Mouse (Mus musculus) brain, embryonic 14.5 days (tissue): ENCODE data around the gene Tuba8.

Source experiments
- CTCF ChIP-seq: fragments of 200-500 bp; IDR thresholded peaks from 2 replicates; pipeline ENCODE4 v1.5.1; 2012; ENCODE audit warnings: inconsistent platforms, mild to moderate bottlenecking, moderate library complexity, borderline replicate concordance; ENCODE audit not compliant: insufficient read depth, insufficient read length; ENCODE audit errors: extremely low read depth
- POLR2A ChIP-seq: fragments of 200-500 bp; IDR thresholded peaks from 2 replicates; pipeline ENCODE4 v1.6.1; 2012; ENCODE audit warnings: mild to moderate bottlenecking, inconsistent platforms, borderline replicate concordance; ENCODE audit not compliant: poor library complexity, insufficient read depth, insufficient read length, severe bottlenecking; ENCODE audit errors: extremely low read depth

DNA sequence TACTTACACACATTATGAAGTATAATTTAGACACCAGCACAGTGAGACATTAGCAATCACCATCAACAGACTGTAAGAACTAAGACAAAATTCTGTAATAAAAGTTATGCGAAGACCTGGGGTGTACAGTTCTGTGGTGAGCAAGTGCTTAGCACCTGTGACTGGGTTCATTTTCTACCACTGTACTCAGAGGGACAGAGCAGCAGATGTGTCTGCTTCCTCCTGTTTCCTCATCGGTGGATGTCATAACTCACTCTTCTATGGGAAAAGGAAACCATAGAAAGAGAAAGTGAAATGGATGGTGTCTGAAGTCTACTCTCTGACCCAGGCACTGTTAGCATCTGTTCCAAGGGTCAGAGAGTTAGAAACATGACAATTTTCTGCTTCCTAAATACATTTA, 16.2 kb downstream of the Tuba8 start:
- TF ChIP-seq CTCF = no peak
- no peak for TF ChIP-seq POLR2A
